Mouse (Mus musculus): ENCODE results near the gene 2410137M14Rik. TPM values are rescaled to one million over a fixed set of nuclear protein-coding genes. Genes with fewer than 3 reads are reported as not detected.
A peak's percentile ranks its signal among the peaks of the same experiment; 100 is the strongest.

The 2410137M14Rik gene
- total and polyA plus RNA-seq, 3 experiments: 0.40 TPM; not detected in 2

- Histone ChIP-seq H3K9me3 (replicated peaks; ENCODE audit: low read length) (no peaks in the 10 kb centered on the region), H3K4me1 (ENCODE audit: control insufficient read depth in 1 of 2, insufficient read depth in 2 of 2) (peaks cover 0 to 11% of the 10 kb centered on the region in 2 experiments; a peak in 2 of 4 replicates), H3K9ac (ENCODE audit: insufficient read depth, low read depth) (no peak overlapping the region), H3K27ac (ENCODE audit: insufficient read depth, low read depth) (no peak overlapping the region), H3K4me2 (ENCODE audit: insufficient read depth, low read depth, poor library complexity, severe bottlenecking) (no peak overlapping the region), H3K27me3 (replicated peaks) (no peaks in the 10 kb centered on the region), H3K4me3 (replicated peaks in 1 of 3; ENCODE audit: low read depth in 2 of 3, low read length in 2 of 3, poor library complexity in 1 of 3) (no peak overlapping the region), H3K36me3 (replicated peaks in 1 of 2; ENCODE audit: control insufficient read depth in 1 of 2, insufficient read depth in 1 of 2, low read length in 1 of 2) (no peaks in the 10 kb centered on the region), H3K79me2 (replicated peaks; ENCODE audit: control insufficient read depth, extremely low read depth, insufficient read depth, poor library complexity, severe bottlenecking) (no peaks in the 10 kb centered on the region)
- no peak for DNase-seq (ENCODE audit: extremely low read depth)
- TF ChIP-seq EP300 (IDR thresholded peaks at IDR 0.05; ENCODE audit: low read length): 0 out of 2 replicates have a peak, but pooled peaks have one; percentile 18
- no peak for TF ChIP-seq MEF2A (IDR thresholded peaks at IDR 0.05; ENCODE audit: borderline replicate concordance, low read depth, low read length)
- in situ Hi-C loops (cut with MboI; ENCODE audit: low pct_ligation_motif_present, low pct_unique_long_range_greater_than_20kb, low sequenced_read_pairs) (no loop called here), dilution Hi-C loops (cut with MboI; ENCODE audit: extremely low pct_ligation_motif_present, extremely low pct_unique_long_range_greater_than_20kb, low sequenced_read_pairs) (no loop called here)
Observed at GRCm38 (mm10) chr17:36971172-36971850, 9.7 kb downstream of the 2410137M14Rik start.

- H3K9ac ChIP-seq (ENCODE audit: insufficient read depth, low read depth): no peak overlapping the region
- no peaks in the 10 kb centered on the region for H3K79me2 ChIP-seq (replicated peaks; ENCODE audit: control insufficient read depth, extremely low read depth, insufficient read depth, poor library complexity, severe bottlenecking)
- H3K4me3 ChIP-seq (replicated peaks in 1 of 3; ENCODE audit: low read depth in 2 of 3, low read length in 2 of 3, poor library complexity in 1 of 3): no peak overlapping the region
- in situ Hi-C loops (cut with MboI; ENCODE audit: low pct_ligation_motif_present, low pct_unique_long_range_greater_than_20kb, low sequenced_read_pairs) (no loop called here), dilution Hi-C loops (cut with MboI; ENCODE audit: extremely low pct_ligation_motif_present, extremely low pct_unique_long_range_greater_than_20kb, low sequenced_read_pairs) (no loop called here)
- H3K9me3 ChIP-seq (replicated peaks; ENCODE audit: low read length): no peaks in the 10 kb centered on the region
- no peak overlapping the region for H3K27ac ChIP-seq (ENCODE audit: insufficient read depth, low read depth)
- no peak for DNase-seq (ENCODE audit: extremely low read depth)
- H3K36me3 ChIP-seq (replicated peaks in 1 of 2; ENCODE audit: control insufficient read depth in 1 of 2, insufficient read depth in 1 of 2, low read length in 1 of 2): peaks cover 0 to 5% of the 10 kb centered on the region in 2 experiments
- no peak overlapping the region for H3K4me2 ChIP-seq (ENCODE audit: insufficient read depth, low read depth, poor library complexity, severe bottlenecking)
- no peak for TF ChIP-seq POLR2AphosphoS2 (IDR thresholded peaks at IDR 0.05; ENCODE audit: low read depth, low read length)
- no peak for TF ChIP-seq MAZ (IDR thresholded peaks at IDR 0.05; ENCODE audit: low read depth, low read length)
- no peak for TF ChIP-seq BHLHE40 (IDR thresholded peaks at IDR 0.05; ENCODE audit: low read depth, low read length)
- TF ChIP-seq GABPA (IDR thresholded peaks at IDR 0.05; ENCODE audit: insufficient replicate concordance, low read depth, low read length): no peak
- TF ChIP-seq UBTF (IDR thresholded peaks at IDR 0.05; ENCODE audit: low read depth, low read length): no peak
- no peak for TF ChIP-seq ELF1 (IDR thresholded peaks at IDR 0.05; ENCODE audit: low read depth, low read length)
- TF ChIP-seq HCFC1 (IDR thresholded peaks at IDR 0.05; ENCODE audit: low read depth, low read length): no peak
- TF ChIP-seq E2F4 (IDR thresholded peaks at IDR 0.05; ENCODE audit: insufficient replicate concordance, low read depth, low read length): no peak
- TF ChIP-seq MXI1 (IDR thresholded peaks at IDR 0.05; ENCODE audit: low read depth, low read length): no peak
- no peak for TF ChIP-seq JUND (conservative IDR thresholded peaks at IDR 0.05; ENCODE audit: low read depth, low read length)
- H3K4me1 ChIP-seq (ENCODE audit: control insufficient read depth in 1 of 2, insufficient read depth in 2 of 2): peaks cover 0 to 11% of the 10 kb centered on the region in 2 experiments; a peak in 2 of 4 replicates
- no peaks in the 10 kb centered on the region for H3K27me3 ChIP-seq (replicated peaks)
Observed at GRCm38 (mm10) chr17:36970316-36970890, 10.6 kb downstream of the 2410137M14Rik start.
